Mouse (Mus musculus) stomach, adult 2 months (tissue): ENCODE results near the gene Gm5737. TPM values are rescaled to one million over a fixed set of nuclear protein-coding genes. Genes with fewer than 3 reads are reported as not detected.

Experiments
- polyA plus RNA-seq: library from polyadenylated mRNA; depleted of rRNA; stranded (reverse); fragments of >200 nt; gene quantifications from 2 replicates; pipeline ENCODE4 v1.2.3, GENCODE M21; 2012; rRNA removed

The Gm5737 gene
- polyA plus RNA-seq: not detected in 2 replicates

GRCm38 (mm10) chr7:120811834-120812415, at the start of gene Gm5737:
Gene Gm5737 (plus strand): TSS chr7:120812365.

GRCm38 (mm10) chr7:120842345-120843036, 30.3 kb downstream of the Gm5737 start, which contains the start of gene Eef2k:
Gene Eef2k (plus strand): TSS chr7:120842831.

Other genes starting within 250 kb of the Gm5737 start
- 19.5 and 24.5 TPM in 2 replicates for gene Uqcrc2, start 177.2 kb upstream of the Gm5737 start, polyA plus RNA-seq
- not detected in 2 replicates for gene Pdzd9, start 142.0 kb upstream of the Gm5737 start, polyA plus RNA-seq
- gene Mosmo, start 134.7 kb upstream of the Gm5737 start, polyA plus RNA-seq: 6.2 and 10.4 TPM in 2 replicates
- 0.10 and 0.35 TPM in 2 replicates for gene Vwa3a, start 73.0 kb upstream of the Gm5737 start, polyA plus RNA-seq
- 9.4 and 13.1 TPM in 2 replicates for gene Eef2k, start 30.5 kb downstream of the Gm5737 start, polyA plus RNA-seq
- gene Polr3e, start 105.4 kb downstream of the Gm5737 start, polyA plus RNA-seq: 6.7 and 6.9 TPM in 2 replicates
- 4.5 and 8.5 TPM in 2 replicates for gene Cdr2, start 169.9 kb downstream of the Gm5737 start, polyA plus RNA-seq
- 0.13 and 0.23 TPM in 2 replicates for gene Mfsd13b, start 170.1 kb downstream of the Gm5737 start, polyA plus RNA-seq
- 7.1 and 20.9 TPM in 2 replicates for gene Mettl9, start 222.1 kb downstream of the Gm5737 start, polyA plus RNA-seq